Mouse (Mus musculus): ENCODE measurements around the gene Aff3. TPM values are rescaled to one million over a fixed set of nuclear protein-coding genes. Genes with fewer than 3 reads are reported as not detected.

Gene Aff3
- polyA plus RNA-seq, 1 experiment from 2014 or later = 15.4 TPM

GRCm38 (mm10) chr1:38240438-38241220, 424.1 kb downstream of the Aff3 start:
- Histone ChIP-seq H3K4me2 (replicated peaks) (no peak overlapping the region), H3K27me3 (no peaks in the 10 kb centered on the region), H3K9me3 (replicated peaks) (no peaks in the 10 kb centered on the region), H3K27ac (replicated peaks) (no peak overlapping the region), H3K4me3 (replicated peaks) (no peak overlapping the region), H3K4me1 (peaks cover 16% of the 10 kb centered on the region), H3K9ac (no peak overlapping the region), H3K36me3 (no peaks in the 10 kb centered on the region)
- 80% methylated on average over 9 of the region's 9 CpGs for WGBS
- no peak for ATAC-seq (ENCODE audit: insufficient number of reproducible peaks, low FRiP score, low TSS enrichment, low read depth)

GRCm38 (mm10) chr1:38239516-38239915, 425.2 kb downstream of the Aff3 start:
- no peaks in the 10 kb centered on the region for H3K9me3 ChIP-seq (replicated peaks)
- H3K9ac ChIP-seq = no peak overlapping the region
- H3K4me3 ChIP-seq (replicated peaks) = no peak overlapping the region
- 89% methylated on average over 16 of the region's 16 CpGs for WGBS
- H3K27ac ChIP-seq (replicated peaks) = no peak overlapping the region
- H3K36me3 ChIP-seq = no peaks in the 10 kb centered on the region
- H3K4me2 ChIP-seq (replicated peaks) = no peak overlapping the region
- ATAC-seq (ENCODE audit: insufficient number of reproducible peaks, low FRiP score, low TSS enrichment, low read depth) = no peak
- peaks cover 16% of the 10 kb centered on the region for H3K4me1 ChIP-seq
- no peaks in the 10 kb centered on the region for H3K27me3 ChIP-seq

GRCm38 (mm10) chr1:38237831-38238230, 426.9 kb downstream of the Aff3 start:
- Histone ChIP-seq H3K36me3 (no peaks in the 10 kb centered on the region), H3K4me1 (peaks cover 16% of the 10 kb centered on the region), H3K9me3 (replicated peaks) (no peaks in the 10 kb centered on the region), H3K9ac (no peak overlapping the region), H3K27ac (replicated peaks) (no peak overlapping the region), H3K4me3 (replicated peaks) (no peak overlapping the region), H3K27me3 (no peaks in the 10 kb centered on the region), H3K4me2 (replicated peaks) (no peak overlapping the region)
- ATAC-seq (ENCODE audit: insufficient number of reproducible peaks, low FRiP score, low TSS enrichment, low read depth) = no peak
- 63% methylated on average over 9 of the region's 9 CpGs for WGBS

- no peak overlapping the region for H3K9ac ChIP-seq
- H3K4me3 ChIP-seq (replicated peaks) = no peak overlapping the region
- H3K36me3 ChIP-seq = no peaks in the 10 kb centered on the region
- H3K4me2 ChIP-seq (replicated peaks) = no peak overlapping the region
- ATAC-seq (ENCODE audit: insufficient number of reproducible peaks, low FRiP score, low TSS enrichment, low read depth) = no peak
- no peaks in the 10 kb centered on the region for H3K9me3 ChIP-seq (replicated peaks)
- no peak overlapping the region for H3K27ac ChIP-seq (replicated peaks)
- peaks cover 13% of the 10 kb centered on the region for H3K4me1 ChIP-seq
- WGBS = 43% methylated on average over 7 of the region's 7 CpGs
- no peaks in the 10 kb centered on the region for H3K27me3 ChIP-seq
Measured at GRCm38 (mm10) chr1:38237027-38237787, 427.5 kb downstream of the Aff3 start.

GRCm38 (mm10) chr1:38233121-38233520, 431.6 kb downstream of the Aff3 start:
- ATAC-seq (ENCODE audit: insufficient number of reproducible peaks, low FRiP score, low TSS enrichment, low read depth) = no peak
- H3K27ac ChIP-seq (replicated peaks) = no peak overlapping the region
- no peak overlapping the region for H3K9ac ChIP-seq
- H3K36me3 ChIP-seq = no peaks in the 10 kb centered on the region
- H3K27me3 ChIP-seq = no peaks in the 10 kb centered on the region
- no peak overlapping the region for H3K4me3 ChIP-seq (replicated peaks)
- H3K4me1 ChIP-seq = peaks cover 9% of the 10 kb centered on the region; the same call in 1 of the 2 replicates
- no peaks in the 10 kb centered on the region for H3K9me3 ChIP-seq (replicated peaks)
- H3K4me2 ChIP-seq (replicated peaks) = no peak overlapping the region
- 85% methylated on average over 5 of the region's 5 CpGs for WGBS

GRCm38 (mm10) chr1:38230041-38230440, 434.7 kb downstream of the Aff3 start:
- H3K27me3 ChIP-seq = no peaks in the 10 kb centered on the region
- no peak for ATAC-seq (ENCODE audit: insufficient number of reproducible peaks, low FRiP score, low TSS enrichment, low read depth)
- no peak overlapping the region for H3K27ac ChIP-seq (replicated peaks)
- peaks cover 9% of the 10 kb centered on the region; the same call in 1 of the 2 replicates for H3K4me1 ChIP-seq
- no peak overlapping the region for H3K9ac ChIP-seq
- 85% methylated on average over 8 of the region's 8 CpGs for WGBS
- H3K9me3 ChIP-seq (replicated peaks) = peaks cover 3% of the 10 kb centered on the region; the same call in 1 of the 2 replicates
- no peak overlapping the region for H3K4me2 ChIP-seq (replicated peaks)
- H3K36me3 ChIP-seq = no peaks in the 10 kb centered on the region
- H3K4me3 ChIP-seq (replicated peaks) = no peak overlapping the region

GRCm38 (mm10) chr1:38228806-38229205, 435.9 kb downstream of the Aff3 start:
- no peak overlapping the region for H3K4me3 ChIP-seq (replicated peaks)
- H3K27me3 ChIP-seq = no peaks in the 10 kb centered on the region
- H3K9ac ChIP-seq = no peak overlapping the region
- H3K36me3 ChIP-seq = peaks cover 3% of the 10 kb centered on the region; the same call in 1 of the 2 replicates
- H3K4me2 ChIP-seq (replicated peaks) = no peak overlapping the region
- 49% methylated on average over 4 of the region's 4 CpGs for WGBS
- H3K27ac ChIP-seq (replicated peaks) = no peak overlapping the region
- H3K4me1 ChIP-seq = peaks cover 9% of the 10 kb centered on the region; the same call in 1 of the 2 replicates
- no peak for ATAC-seq (ENCODE audit: insufficient number of reproducible peaks, low FRiP score, low TSS enrichment, low read depth)
- peaks cover 12% of the 10 kb centered on the region; the same call in 1 of the 2 replicates for H3K9me3 ChIP-seq (replicated peaks)

- Histone ChIP-seq H3K27me3 (no peaks in the 10 kb centered on the region), H3K4me1 (peaks cover 15% of the 10 kb centered on the region; the same call in 1 of the 2 replicates), H3K4me3 (replicated peaks) (no peak overlapping the region), H3K9ac (no peak overlapping the region), H3K27ac (replicated peaks) (no peak overlapping the region), H3K9me3 (replicated peaks) (peaks cover 12% of the 10 kb centered on the region; the same call in 1 of the 2 replicates), H3K4me2 (replicated peaks) (no peak overlapping the region), H3K36me3 (peaks cover 6% of the 10 kb centered on the region; the same call in 1 of the 2 replicates)
- ATAC-seq (ENCODE audit: insufficient number of reproducible peaks, low FRiP score, low TSS enrichment, low read depth) = no peak
- WGBS = 95% methylated on average over 3 of the region's 3 CpGs
Measured at GRCm38 (mm10) chr1:38225166-38225565, 439.6 kb downstream of the Aff3 start.

- H3K4me2 ChIP-seq (replicated peaks) = no peak overlapping the region
- ATAC-seq (ENCODE audit: insufficient number of reproducible peaks, low FRiP score, low TSS enrichment, low read depth) = peak; percentile 39; the same call in 1 of the 2 replicates
- H3K36me3 ChIP-seq = peaks cover 6% of the 10 kb centered on the region; the same call in 1 of the 2 replicates
- H3K27me3 ChIP-seq = no peaks in the 10 kb centered on the region
- no peak overlapping the region for H3K9ac ChIP-seq
- peaks cover 6% of the 10 kb centered on the region; the same call in 1 of the 2 replicates for H3K4me1 ChIP-seq
- 68% methylated on average over 1 of the region's 1 CpGs for WGBS
- peaks cover 12% of the 10 kb centered on the region; the same call in 1 of the 2 replicates for H3K9me3 ChIP-seq (replicated peaks)
- H3K4me3 ChIP-seq (replicated peaks) = no peak overlapping the region
- H3K27ac ChIP-seq (replicated peaks) = peak overlapping the region; percentile 17; the same call in 1 of the 2 replicates
Measured at GRCm38 (mm10) chr1:38222160-38222559, 442.6 kb downstream of the Aff3 start.

- Histone ChIP-seq H3K4me2 (replicated peaks) (no peak overlapping the region), H3K36me3 (peaks cover 6% of the 10 kb centered on the region; the same call in 1 of the 2 replicates), H3K27ac (replicated peaks) (peak overlapping the region; percentile 17; the same call in 1 of the 2 replicates), H3K4me3 (replicated peaks) (no peak overlapping the region), H3K9ac (no peak overlapping the region), H3K27me3 (no peaks in the 10 kb centered on the region), H3K9me3 (replicated peaks) (peaks cover 12% of the 10 kb centered on the region; the same call in 1 of the 2 replicates), H3K4me1 (peaks cover 6% of the 10 kb centered on the region; the same call in 1 of the 2 replicates)
- ATAC-seq (ENCODE audit: insufficient number of reproducible peaks, low FRiP score, low TSS enrichment, low read depth) = 0 out of 2 replicates have a peak, but pooled peaks have one; percentile 29
- 63% methylated on average over 8 of the region's 8 CpGs for WGBS
Measured at GRCm38 (mm10) chr1:38221431-38221830, 443.3 kb downstream of the Aff3 start.
